Mouse (Mus musculus) intestine, embryonic 16.5 days (tissue): Measurements from ENCODE around the gene Olfr1263. TPM values are rescaled to one million over a fixed set of nuclear protein-coding genes. Genes with fewer than 3 reads are reported as not detected.

ENCODE experiments used
- polyA plus RNA-seq: library from polyadenylated mRNA; unstranded; fragments of >200 nt; fragmentation: Nextera tagmentation; extraction: Ambion mirVana; gene quantifications from 2 replicates; pipeline ENCODE4 v1.2.1, GENCODE M21; 2015

The Olfr1263 gene
- polyA plus RNA-seq, 1 experiment from 2014 or later = not detected

Other genes starting within 250 kb of the Olfr1263 start
- not detected in 2 replicates for gene Olfr1254, start 218.5 kb upstream of the Olfr1263 start, polyA plus RNA-seq
- gene Olfr1255, start 200.1 kb upstream of the Olfr1263 start, polyA plus RNA-seq = not detected in 2 replicates
- not detected in 2 replicates for gene Olfr1256, start 170.6 kb upstream of the Olfr1263 start, polyA plus RNA-seq
- not detected in 2 replicates for gene Olfr48, start 163.9 kb upstream of the Olfr1263 start, polyA plus RNA-seq
- not detected in 2 replicates for gene Olfr1257, start 133.7 kb upstream of the Olfr1263 start, polyA plus RNA-seq
- gene Olfr1258, start 84.8 kb upstream of the Olfr1263 start, polyA plus RNA-seq = not detected in 2 replicates
- gene Olfr1259, start 63.5 kb upstream of the Olfr1263 start, polyA plus RNA-seq = not detected in 2 replicates
- not detected in 2 replicates for gene Olfr1260, start 37.8 kb upstream of the Olfr1263 start, polyA plus RNA-seq
- not detected in 2 replicates for gene Olfr1261, start 20.9 kb upstream of the Olfr1263 start, polyA plus RNA-seq
- not detected in 2 replicates for gene Olfr1262, start 12.0 kb upstream of the Olfr1263 start, polyA plus RNA-seq
- not detected in 2 replicates for gene Olfr1264, start 13.4 kb downstream of the Olfr1263 start, polyA plus RNA-seq
- gene Olfr1265, start 23.2 kb downstream of the Olfr1263 start, polyA plus RNA-seq = not detected in 2 replicates
- not detected in 2 replicates for gene Olfr140, start 51.5 kb downstream of the Olfr1263 start, polyA plus RNA-seq
- gene Olfr1269, start 109.3 kb downstream of the Olfr1263 start, polyA plus RNA-seq = not detected in 2 replicates
- not detected in 2 replicates for gene Olfr32, start 130.2 kb downstream of the Olfr1263 start, polyA plus RNA-seq
- not detected in 2 replicates for gene Olfr1270, start 141.0 kb downstream of the Olfr1263 start, polyA plus RNA-seq
- not detected in 2 replicates for gene Olfr1506, start 212.4 kb downstream of the Olfr1263 start, polyA plus RNA-seq
- not detected in 2 replicates for gene Olfr142, start 245.5 kb downstream of the Olfr1263 start, polyA plus RNA-seq